Mouse (Mus musculus) lung, embryonic 14.5 days (tissue): ENCODE measurements around the gene Lrp6. TPM values are rescaled to one million over a fixed set of nuclear protein-coding genes. Genes with fewer than 3 reads are reported as not detected.

Experiments used
- ATAC-seq: fragments of 200-750 bp; cut with Nextera tagmentation; 2 replicates; pipeline ENCODE4 v1.8.0; 2017; ENCODE audit warnings: mild to moderate bottlenecking, moderate TSS enrichment, moderate library complexity; ENCODE audit not compliant: insufficient read depth
- DNase-seq: peaks from one replicate; pipeline ENCODE4 v3.0.0-alpha.2; 2015
- H3K27ac ChIP-seq: fragments of 300-500 bp; sonication (generic); 2 replicates; pipeline ENCODE4 v1.5.1; 2014; ENCODE audit warnings: low read depth, mild to moderate bottlenecking, moderate library complexity
- H3K27me3 ChIP-seq: fragments of 300-500 bp; sonication (generic); 2 replicates; pipeline ENCODE4 v1.6.1; 2014; ENCODE audit warnings: low read length, control low read depth; ENCODE audit not compliant: insufficient read depth
- H3K36me3 ChIP-seq: fragments of 300-500 bp; sonication (generic); 2 replicates; pipeline ENCODE4 v1.6.1; 2014; ENCODE audit warnings: control low read depth; ENCODE audit not compliant: insufficient read depth
- H3K4me1 ChIP-seq: fragments of 300-500 bp; sonication (generic); 2 replicates; pipeline ENCODE4 v1.6.1; 2014; ENCODE audit warnings: antibody characterized with exemption, control low read depth; ENCODE audit not compliant: insufficient read depth
- H3K4me2 ChIP-seq: fragments of 300-500 bp; sonication (generic); 2 replicates; pipeline ENCODE4 v1.6.1; 2014; ENCODE audit warnings: mild to moderate bottlenecking
- H3K4me3 ChIP-seq: fragments of 300-500 bp; sonication (generic); 2 replicates; pipeline ENCODE4 v1.5.1; 2014; ENCODE audit warnings: low read depth, low read length
- H3K9ac ChIP-seq: fragments of 300-500 bp; sonication (generic); 2 replicates; pipeline ENCODE4 v1.6.1; 2014
- H3K9me3 ChIP-seq: fragments of 300-500 bp; sonication (generic); 2 replicates; pipeline ENCODE4 v1.6.1; 2016; ENCODE audit warnings: low read depth, low read length, control low read depth
- CTCF ChIP-seq: IDR thresholded peaks from 2 replicates; pipeline ENCODE4 v1.5.1; 2016; ENCODE audit warnings: antibody characterized with exemption, low read depth
- WGBS: fragments of 180-500 bp; shearing (Covaris S2); extraction: QIAGEN DNeasy Blood & Tissue Kit; methylation state at CpG from one replicate; pipeline ENCODE4 v1.1.7; 2014; 5-methylcytosine and 5-hydroxymethylcytosine counted together
- polyA plus RNA-seq: library from polyadenylated mRNA; unstranded; fragments of >200 nt; fragmentation: Nextera tagmentation; extraction: Ambion mirVana; gene quantifications from 2 replicates; pipeline ENCODE4 v1.2.1, GENCODE M21; 2014

Gene Lrp6
- polyA plus RNA-seq, 1 experiment from 2014 or later = 35.8 TPM

GRCm38 (mm10) chr6:134557043-134557442 is 9.7 kb downstream of the Lrp6 start:
- 91% methylated on average over 1 of the region's 1 CpGs for WGBS
- Histone ChIP-seq H3K27ac (no peak overlapping the region), H3K9me3 (no peaks in the 10 kb centered on the region), H3K36me3 (no peaks in the 10 kb centered on the region), H3K4me2 (no peak overlapping the region), H3K4me1 (peaks cover 14% of the 10 kb centered on the region; the same call in 1 of the 2 replicates), H3K9ac (no peak overlapping the region), H3K27me3 (no peaks in the 10 kb centered on the region), H3K4me3 (no peak overlapping the region)
- no peak for TF ChIP-seq CTCF
- DNase-seq = no peak
- ATAC-seq = no peak

- H3K36me3 ChIP-seq = no peaks in the 10 kb centered on the region
- no peak overlapping the region for H3K4me3 ChIP-seq
- no peak overlapping the region for H3K27ac ChIP-seq
- WGBS = 57% methylated on average over 7 of the region's 7 CpGs
- H3K4me1 ChIP-seq = peaks cover 14% of the 10 kb centered on the region; the same call in 1 of the 2 replicates
- H3K9me3 ChIP-seq = no peaks in the 10 kb centered on the region
- TF ChIP-seq CTCF = no peak
- no peak overlapping the region for H3K9ac ChIP-seq
- H3K4me2 ChIP-seq = no peak overlapping the region
- H3K27me3 ChIP-seq = no peaks in the 10 kb centered on the region
- DNase-seq (peak; percentile 48), ATAC-seq (peak; percentile 38)
Measured at GRCm38 (mm10) chr6:134556185-134556950, 10.4 kb downstream of the Lrp6 start.

GRCm38 (mm10) chr6:134555178-134555577 is 11.6 kb downstream of the Lrp6 start:
- 71% methylated on average over 3 of the region's 3 CpGs for WGBS
- H3K27ac ChIP-seq = no peak overlapping the region
- no peak for ATAC-seq

GRCm38 (mm10) chr6:134554230-134554629 is 12.5 kb downstream of the Lrp6 start:
- TF ChIP-seq CTCF = no peak
- no peak overlapping the region for H3K4me2 ChIP-seq
- no peak overlapping the region for H3K27ac ChIP-seq
- no peaks in the 10 kb centered on the region for H3K9me3 ChIP-seq
- ATAC-seq = no peak
- DNase-seq = no peak
- no peak overlapping the region for H3K4me3 ChIP-seq
- no peak overlapping the region for H3K9ac ChIP-seq
- H3K27me3 ChIP-seq = no peaks in the 10 kb centered on the region
- no peaks in the 10 kb centered on the region for H3K36me3 ChIP-seq
- peaks cover 10% of the 10 kb centered on the region; the same call in 1 of the 2 replicates for H3K4me1 ChIP-seq
- WGBS = 52% methylated on average over 4 of the region's 4 CpGs

More at GRCm38 (mm10) chr6:134555178-134555577, 11.6 kb downstream of the Lrp6 start:
- H3K9ac ChIP-seq = no peak overlapping the region
- H3K4me3 ChIP-seq = no peak overlapping the region
- peaks cover 14% of the 10 kb centered on the region; the same call in 1 of the 2 replicates for H3K4me1 ChIP-seq
- no peaks in the 10 kb centered on the region for H3K9me3 ChIP-seq
- TF ChIP-seq CTCF = no peak
- H3K36me3 ChIP-seq = no peaks in the 10 kb centered on the region
- no peak for DNase-seq
- no peak overlapping the region for H3K4me2 ChIP-seq
- no peaks in the 10 kb centered on the region for H3K27me3 ChIP-seq

GRCm38 (mm10) chr6:134551007-134551406 is 15.8 kb downstream of the Lrp6 start:
- ATAC-seq = no peak
- Histone ChIP-seq H3K9me3 (no peaks in the 10 kb centered on the region), H3K4me2 (no peak overlapping the region), H3K36me3 (no peaks in the 10 kb centered on the region), H3K27ac (no peak overlapping the region), H3K9ac (no peak overlapping the region), H3K27me3 (no peaks in the 10 kb centered on the region), H3K4me3 (no peak overlapping the region), H3K4me1 (no peaks in the 10 kb centered on the region)
- TF ChIP-seq CTCF = no peak
- WGBS = 40% methylated on average over 1 of the region's 1 CpGs
- no peak for DNase-seq

GRCm38 (mm10) chr6:134550396-134550795 is 16.4 kb downstream of the Lrp6 start:
- WGBS = 80% methylated on average over 1 of the region's 1 CpGs
- no peaks in the 10 kb centered on the region for H3K4me1 ChIP-seq
- H3K4me3 ChIP-seq = no peak overlapping the region
- ATAC-seq = no peak
- no peak overlapping the region for H3K27ac ChIP-seq
- no peaks in the 10 kb centered on the region for H3K9me3 ChIP-seq
- H3K4me2 ChIP-seq = no peak overlapping the region
- no peaks in the 10 kb centered on the region for H3K27me3 ChIP-seq
- no peaks in the 10 kb centered on the region for H3K36me3 ChIP-seq
- no peak overlapping the region for H3K9ac ChIP-seq
- DNase-seq = no peak
- no peak for TF ChIP-seq CTCF

GRCm38 (mm10) chr6:134544843-134545242 is 21.9 kb downstream of the Lrp6 start:
- 61% methylated on average over 3 of the region's 3 CpGs for WGBS
- Histone ChIP-seq H3K9me3 (no peaks in the 10 kb centered on the region), H3K27me3 (no peaks in the 10 kb centered on the region), H3K4me3 (no peak overlapping the region), H3K27ac (no peak overlapping the region), H3K4me1 (0 out of 2 replicates have a peak, but pooled peaks cover 3% of the 10 kb centered on the region), H3K9ac (no peak overlapping the region), H3K36me3 (peaks cover 12% of the 10 kb centered on the region; the same call in 1 of the 2 replicates), H3K4me2 (no peak overlapping the region)
- ATAC-seq (no peak), DNase-seq (no peak)
- no peak for TF ChIP-seq CTCF
